Mouse (Mus musculus) erythroblast, embryonic 14.5 days (primary cell): ENCODE results near the gene Camk2b. TPM values are rescaled to one million over a fixed set of nuclear protein-coding genes. Genes with fewer than 3 reads are reported as not detected.

Experiments
- H3K27me3 ChIP-seq: 2 replicates; pipeline ENCODE4 v1.6.1; 2012; ENCODE audit warnings: inconsistent platforms; ENCODE audit not compliant: control insufficient read depth
- H3K36me3 ChIP-seq: 2 replicates; pipeline ENCODE4 v1.6.1; 2012; ENCODE audit warnings: mild to moderate bottlenecking, inconsistent platforms; ENCODE audit not compliant: control insufficient read depth
- H3K4me1 ChIP-seq: 2 replicates; pipeline ENCODE4 v1.6.1; 2012; ENCODE audit warnings: inconsistent platforms; ENCODE audit not compliant: control insufficient read depth
- H3K4me3 ChIP-seq: replicated peaks from 2 replicates; pipeline ENCODE3; 2012; ENCODE audit warnings: moderate library complexity, mild to moderate bottlenecking, inconsistent platforms
- H3K9me3 ChIP-seq: 2 replicates; pipeline ENCODE4 v1.6.1; 2012; ENCODE audit warnings: low read length, inconsistent platforms, mixed read lengths; ENCODE audit not compliant: control insufficient read depth
- GATA1 ChIP-seq: IDR thresholded peaks from 2 replicates; pipeline ENCODE4 v1.6.1; 2012; ENCODE audit warnings: low read length, inconsistent platforms, mixed read lengths
- TAL1 ChIP-seq: IDR thresholded peaks from 3 replicates; pipeline ENCODE4 v1.6.1; 2012; ENCODE audit warnings: low read length, inconsistent platforms, mixed read lengths
- polyA plus RNA-seq: library from polyadenylated mRNA; stranded (reverse); fragments of >175 nt; gene quantifications from 2 replicates; pipeline ENCODE4 v1.2.3, GENCODE M21; 2012

Gene Camk2b
- polyA plus RNA-seq, 1 experiment: not detected

DNA sequence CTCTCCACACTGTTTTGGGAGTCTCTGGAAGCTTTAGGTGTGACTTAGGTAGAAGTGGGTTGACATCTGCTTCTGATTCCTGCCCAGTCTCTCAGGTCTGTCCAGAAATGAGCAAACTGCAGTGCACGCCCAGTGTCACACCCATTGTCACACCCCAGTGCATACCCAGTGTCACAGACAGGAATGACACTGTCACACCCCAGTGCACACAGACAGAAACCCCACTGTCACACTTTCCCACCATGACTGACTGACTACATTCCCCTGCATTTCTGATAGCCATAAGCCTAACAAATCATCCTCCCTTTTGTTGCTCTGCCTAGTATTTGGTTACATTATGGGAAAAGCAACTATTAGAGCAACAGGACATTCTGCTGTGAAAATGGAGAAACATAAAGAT, 135.6 kb downstream of the Camk2b start:
- peaks cover 3% of the 10 kb centered on the region for H3K4me1 ChIP-seq
- H3K9me3 ChIP-seq: peaks cover 5% of the 10 kb centered on the region; the same call in 1 of the 2 replicates
- no peak for TF ChIP-seq GATA1
- TF ChIP-seq TAL1: no peak
- no peak overlapping the region for H3K4me3 ChIP-seq
- no peaks in the 10 kb centered on the region for H3K27me3 ChIP-seq
- H3K36me3 ChIP-seq: no peaks in the 10 kb centered on the region

DNA sequence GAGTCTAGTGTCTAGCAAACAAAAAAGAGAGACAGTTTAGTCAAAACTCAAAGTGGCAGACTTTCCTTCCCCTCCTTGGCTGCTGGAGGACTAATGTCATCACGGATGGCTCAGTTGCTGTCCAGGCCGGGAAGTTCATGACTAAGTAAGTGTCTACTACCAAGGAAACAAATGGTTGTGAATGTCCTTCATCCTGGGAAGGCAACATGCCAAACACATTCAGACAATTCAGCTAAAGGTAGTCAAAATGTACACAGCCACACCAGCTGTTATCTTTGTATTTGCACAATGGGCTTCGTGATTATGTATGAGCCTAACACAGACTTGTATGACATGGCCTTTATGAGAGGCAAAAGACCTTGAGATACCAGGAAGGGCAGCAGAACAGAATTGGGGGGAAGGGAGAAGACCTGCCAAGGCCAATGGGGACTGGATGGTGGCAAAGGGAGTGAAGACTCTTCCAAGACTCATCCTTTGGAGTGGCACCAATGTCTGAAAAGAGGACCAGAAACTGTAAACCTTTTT, 139.4 kb downstream of the Camk2b start:
- no peaks in the 10 kb centered on the region for H3K27me3 ChIP-seq
- H3K9me3 ChIP-seq: peaks cover 5% of the 10 kb centered on the region; the same call in 1 of the 2 replicates
- TF ChIP-seq GATA1 (no peak), TAL1 (no peak)
- H3K4me1 ChIP-seq: peaks cover 3% of the 10 kb centered on the region
- H3K36me3 ChIP-seq: no peaks in the 10 kb centered on the region
- H3K4me3 ChIP-seq: no peak overlapping the region

DNA sequence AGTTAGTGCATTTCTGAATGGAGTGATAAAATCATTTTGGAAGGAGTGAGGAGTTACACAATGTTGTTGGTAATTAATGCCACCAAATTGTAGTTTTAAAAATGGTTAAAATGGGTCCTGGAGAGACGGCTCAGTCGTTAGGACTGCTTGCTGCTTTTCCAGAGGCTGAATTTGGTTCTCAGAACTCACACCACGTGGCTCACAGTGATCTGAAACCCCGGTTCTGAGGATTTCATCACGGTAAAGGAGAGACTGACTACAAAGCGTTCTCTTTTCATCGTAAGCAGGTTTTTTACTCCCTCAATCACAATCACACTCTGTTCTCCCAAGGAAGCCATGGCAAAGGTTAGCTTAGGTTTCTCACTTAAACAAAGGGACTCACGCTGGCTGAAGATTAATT, 141.5 kb downstream of the Camk2b start:
- Histone ChIP-seq H3K9me3 (no peaks in the 10 kb centered on the region), H3K27me3 (no peaks in the 10 kb centered on the region), H3K4me3 (no peak overlapping the region), H3K36me3 (no peaks in the 10 kb centered on the region), H3K4me1 (peaks cover 5% of the 10 kb centered on the region)
- TF ChIP-seq TAL1 (no peak), GATA1 (no peak)

DNA sequence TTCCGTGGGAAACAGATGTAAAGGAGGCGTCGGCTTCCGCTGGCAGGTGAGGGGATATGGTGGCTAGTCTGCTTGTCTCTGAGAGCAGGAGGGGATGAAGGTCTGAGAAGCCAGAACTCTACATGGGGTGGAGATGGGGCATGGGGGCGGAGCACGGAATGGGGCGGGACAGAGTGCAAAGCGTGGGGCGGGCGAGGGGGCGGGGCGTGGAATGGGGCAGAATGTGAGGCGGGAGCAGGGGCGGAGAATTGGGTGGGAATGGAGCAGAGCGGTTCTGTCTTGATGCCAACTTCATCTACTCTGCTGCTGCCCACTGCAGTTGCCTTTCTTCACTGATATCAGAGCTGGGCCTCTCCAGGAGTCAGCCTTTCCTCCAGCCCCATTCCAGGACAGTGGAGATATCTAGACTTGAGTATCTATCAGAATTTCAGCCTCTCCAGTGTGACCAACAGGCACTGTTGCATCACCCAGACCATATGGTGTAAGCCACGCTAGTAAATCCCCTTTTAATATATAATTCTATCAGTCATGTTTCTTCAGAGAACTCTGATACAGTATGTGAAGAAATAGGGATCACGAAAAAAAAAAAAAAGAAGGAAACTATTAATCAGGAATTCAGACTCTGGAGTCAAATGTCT, 145.7 kb downstream of the Camk2b start:
- no peaks in the 10 kb centered on the region for H3K36me3 ChIP-seq
- H3K4me1 ChIP-seq: peaks cover 5% of the 10 kb centered on the region
- no peaks in the 10 kb centered on the region for H3K9me3 ChIP-seq
- TF ChIP-seq TAL1 (no peak), GATA1 (no peak)
- H3K27me3 ChIP-seq: no peaks in the 10 kb centered on the region
- no peak overlapping the region for H3K4me3 ChIP-seq

Other genes with a start within 250 kb of the Camk2b start
- gene Polm, start 228.3 kb downstream of the Camk2b start, polyA plus RNA-seq: 0.09 and 0.13 TPM in 2 replicates
- gene Aebp1, start 204.4 kb downstream of the Camk2b start, polyA plus RNA-seq: 0.02 TPM in 1 of 2 replicates, not detected in the other
- gene Pold2, start 188.1 kb downstream of the Camk2b start, polyA plus RNA-seq: 23.0 and 25.9 TPM in 2 replicates
- gene Myl7, start 167.6 kb downstream of the Camk2b start, polyA plus RNA-seq: 0.56 and 0.86 TPM in 2 replicates
- not detected in 2 replicates for gene Gck, start 116.3 kb downstream of the Camk2b start, polyA plus RNA-seq
- gene Ykt6, start 110.7 kb downstream of the Camk2b start, polyA plus RNA-seq: 0.60 and 1.2 TPM in 2 replicates
- not detected in 2 replicates for gene A730071L15Rik, start 133.7 kb upstream of the Camk2b start, polyA plus RNA-seq
- gene Nudcd3, start 134.1 kb upstream of the Camk2b start, polyA plus RNA-seq: 0.83 and 1.3 TPM in 2 replicates
- gene Npc1l1, start 163.8 kb upstream of the Camk2b start, polyA plus RNA-seq: not detected in 2 replicates
- 0.36 and 0.37 TPM in 2 replicates for gene Ddx56, start 201.4 kb upstream of the Camk2b start, polyA plus RNA-seq
- gene Tmed4, start 208.5 kb upstream of the Camk2b start, polyA plus RNA-seq: 3.1 and 3.2 TPM in 2 replicates
- 13.2 and 19.7 TPM in 2 replicates for gene Ogdh, start 225.3 kb upstream of the Camk2b start, polyA plus RNA-seq